Mouse (Mus musculus): ENCODE results near the gene Ptprr.

Gene Ptprr

GRCm38 (mm10) chr10:116115881-116116677 lies 98.1 kb downstream of the Ptprr start:
- intact Hi-C loops (cut with DNase I), result no loop called here

GRCm38 (mm10) chr10:116117060-116117459 lies 99.0 kb downstream of the Ptprr start:
- intact Hi-C loops (cut with DNase I), result no loop called here

GRCm38 (mm10) chr10:116121463-116121862 lies 103.5 kb downstream of the Ptprr start:
- intact Hi-C loops (cut with DNase I), result no loop called here

DNA sequence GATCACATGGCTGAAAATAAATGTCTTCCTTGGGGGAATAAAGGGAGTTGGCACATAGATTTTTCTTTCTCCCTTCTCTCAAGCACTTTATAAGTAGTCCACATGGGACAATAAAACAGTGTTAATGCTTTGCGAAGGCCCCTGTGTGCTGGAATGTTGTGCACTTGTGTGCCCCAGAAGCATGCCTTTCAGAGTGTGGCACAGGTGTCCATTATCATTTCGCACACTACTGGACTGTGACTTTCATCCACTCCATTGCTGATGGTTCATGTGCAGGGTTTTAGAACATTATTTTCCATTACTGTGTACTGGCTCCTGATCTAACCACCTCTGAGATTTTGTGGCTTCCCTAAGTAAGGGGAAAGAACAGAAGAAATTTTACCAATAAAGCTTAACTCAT lies 105.8 kb downstream of the Ptprr start:
- intact Hi-C loops (cut with DNase I), result no loop called here

- intact Hi-C loops (cut with DNase I), result no loop called here
These were observed 107.4 kb downstream of the Ptprr start for GRCm38 (mm10) chr10:116125364-116125763.

DNA sequence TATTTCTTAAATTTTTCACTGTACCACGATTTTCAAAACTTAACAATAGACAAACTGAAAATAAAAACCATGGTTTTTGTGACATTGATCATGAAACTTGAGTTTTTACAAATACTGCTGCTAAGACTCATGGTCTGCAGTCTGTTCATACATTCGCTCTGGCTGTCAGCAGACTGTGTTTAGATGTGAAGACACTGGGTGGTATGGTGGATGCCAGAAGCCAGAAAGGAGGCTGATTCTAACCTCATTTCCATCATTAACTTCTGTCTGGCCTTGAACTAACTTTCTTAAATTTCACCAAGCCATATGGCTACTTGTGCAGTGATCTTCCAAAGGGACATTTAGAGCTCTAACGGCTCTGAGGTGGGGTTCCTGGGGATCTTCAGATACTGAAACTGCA lies 112.4 kb downstream of the Ptprr start:
- intact Hi-C loops (cut with DNase I), result no loop called here

GRCm38 (mm10) chr10:116131223-116131622 lies 113.2 kb downstream of the Ptprr start:
- intact Hi-C loops (cut with DNase I), result no loop called here

GRCm38 (mm10) chr10:116132233-116132632 lies 114.2 kb downstream of the Ptprr start:
- intact Hi-C loops (cut with DNase I), result no loop called here

- intact Hi-C loops (cut with DNase I), result no loop called here
These were observed 117.2 kb downstream of the Ptprr start for GRCm38 (mm10) chr10:116135187-116135586.

- intact Hi-C loops (cut with DNase I), result no loop called here
These were observed 122.2 kb downstream of the Ptprr start for GRCm38 (mm10) chr10:116140226-116140625.

DNA sequence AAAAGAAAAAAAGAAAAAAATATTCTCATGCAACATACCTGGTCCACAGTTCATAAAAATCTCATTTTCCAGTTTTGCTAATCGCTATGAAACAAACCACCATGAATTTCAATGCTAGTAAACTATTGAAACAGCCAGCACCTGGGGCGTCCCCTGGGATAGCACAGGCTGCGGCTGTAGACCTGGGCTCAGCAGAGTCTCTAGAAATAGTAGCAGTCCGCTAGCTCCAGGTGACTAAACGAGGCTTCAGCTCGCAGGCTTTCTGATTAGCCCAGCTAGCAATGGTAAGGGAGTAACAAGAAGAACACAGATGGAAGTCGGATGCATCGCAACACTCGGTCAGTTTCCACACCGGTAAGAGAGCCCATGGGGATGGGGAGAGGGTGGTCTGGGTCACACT lies 125.7 kb downstream of the Ptprr start:
- intact Hi-C loops (cut with DNase I), result no loop called here

DNA sequence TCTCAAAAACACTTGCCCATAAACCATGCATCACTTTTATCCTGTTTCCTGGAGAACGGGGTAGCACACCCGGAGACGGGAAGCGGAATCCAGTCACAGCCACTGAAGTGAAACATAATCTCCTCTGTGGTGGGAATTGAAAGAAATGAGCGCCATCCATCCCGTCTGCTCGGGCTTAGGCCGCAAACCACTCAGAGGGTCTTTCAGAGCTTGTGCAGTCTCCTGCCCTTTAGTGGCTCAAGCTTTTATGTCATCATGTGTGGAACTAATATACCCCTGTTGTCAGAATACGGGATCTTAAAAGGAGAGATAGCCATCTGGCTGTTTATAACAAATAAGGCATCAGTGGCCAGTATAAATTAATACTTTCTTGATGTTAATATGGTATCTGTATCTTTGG lies 128.1 kb downstream of the Ptprr start:
- intact Hi-C loops (cut with DNase I), result no loop called here

DNA sequence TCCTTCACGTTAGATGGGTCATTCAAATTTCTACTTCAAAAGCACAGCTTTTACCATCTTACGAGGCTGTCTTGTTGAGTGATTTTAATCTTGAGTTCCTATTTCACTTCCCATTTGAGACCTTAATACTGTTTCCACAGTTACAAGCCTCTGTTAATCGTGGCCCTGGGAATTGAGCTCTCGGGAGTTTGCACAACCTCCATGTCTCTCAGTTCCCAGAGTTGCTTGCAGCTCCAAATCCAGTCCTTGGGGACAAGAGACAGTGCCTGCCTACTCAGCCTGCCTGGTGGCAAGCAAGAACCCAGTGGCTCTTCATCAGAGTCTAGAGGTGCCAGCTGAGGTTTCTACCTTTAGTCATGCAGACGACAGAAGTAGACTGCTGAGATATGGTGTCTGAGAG lies 136.7 kb downstream of the Ptprr start:
- intact Hi-C loops (cut with DNase I), result no loop called here

- intact Hi-C loops (cut with DNase I), result no loop called here
These were observed 138.7 kb downstream of the Ptprr start for GRCm38 (mm10) chr10:116156699-116157098.

GRCm38 (mm10) chr10:116162338-116162737 lies 144.3 kb downstream of the Ptprr start:
- intact Hi-C loops (cut with DNase I), result no loop called here

GRCm38 (mm10) chr10:116175324-116175883 lies 157.4 kb downstream of the Ptprr start:
- intact Hi-C loops (cut with DNase I), result no loop called here

DNA sequence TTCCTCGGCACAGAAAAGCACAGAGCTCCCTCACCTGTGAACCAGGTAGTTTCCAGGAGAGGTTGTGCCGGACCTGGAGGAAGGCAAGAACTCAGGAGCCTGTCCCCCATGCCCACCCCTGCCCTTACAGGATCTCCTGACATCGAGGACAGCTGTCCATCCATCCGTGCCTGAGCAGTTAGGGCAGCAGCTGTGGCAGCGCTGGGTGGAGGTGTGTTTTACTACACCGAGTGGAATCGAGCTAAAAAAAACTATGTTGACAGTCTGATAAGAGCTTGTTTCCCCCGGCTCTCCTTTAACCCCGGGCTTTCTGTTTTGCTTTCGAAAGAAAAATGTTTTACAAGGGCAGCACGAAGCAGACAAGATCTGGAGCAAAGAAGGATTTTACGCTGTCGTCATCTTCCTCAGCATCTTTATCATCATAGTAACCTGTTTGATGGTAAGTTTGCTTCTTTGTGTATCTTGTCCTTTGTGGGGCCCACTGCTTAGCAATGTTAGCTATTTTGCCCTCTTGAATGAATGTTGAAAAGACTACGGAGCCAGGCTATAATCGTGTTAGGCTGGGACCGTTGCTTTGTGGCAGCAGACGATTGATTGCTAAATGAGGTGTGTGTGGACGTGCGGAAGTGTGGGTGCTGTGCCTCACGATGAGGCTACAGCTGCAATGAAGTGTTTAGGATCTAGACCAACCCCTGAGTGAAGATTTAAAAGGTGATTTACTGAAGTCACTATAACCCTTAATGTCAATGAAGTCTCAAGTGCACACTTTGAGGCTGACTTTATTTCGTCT lies 159.6 kb downstream of the Ptprr start:
- intact Hi-C loops (cut with DNase I), result no loop called here

DNA sequence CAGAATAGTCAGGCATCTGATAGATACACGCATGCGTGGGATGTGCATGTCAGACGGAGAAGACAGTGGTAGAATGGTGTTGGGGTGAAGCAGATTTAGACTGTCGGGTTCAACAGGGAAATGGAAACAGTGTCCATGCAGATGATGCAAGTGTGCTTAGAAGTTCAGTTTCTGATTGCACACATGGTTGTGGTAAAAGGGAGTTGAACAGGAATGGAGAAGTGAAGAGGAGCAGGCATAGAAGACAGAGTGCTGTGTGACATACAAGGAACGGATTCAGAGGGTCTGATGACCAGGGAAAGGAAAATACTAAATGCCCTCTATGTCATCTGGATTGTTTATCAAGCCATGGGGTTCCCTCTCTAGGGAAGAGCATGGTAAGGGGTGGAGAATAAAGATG lies 163.2 kb downstream of the Ptprr start:
- intact Hi-C loops (cut with DNase I), result no loop called here

GRCm38 (mm10) chr10:116182221-116182620 lies 164.2 kb downstream of the Ptprr start:
- intact Hi-C loops (cut with DNase I), result no loop called here

DNA sequence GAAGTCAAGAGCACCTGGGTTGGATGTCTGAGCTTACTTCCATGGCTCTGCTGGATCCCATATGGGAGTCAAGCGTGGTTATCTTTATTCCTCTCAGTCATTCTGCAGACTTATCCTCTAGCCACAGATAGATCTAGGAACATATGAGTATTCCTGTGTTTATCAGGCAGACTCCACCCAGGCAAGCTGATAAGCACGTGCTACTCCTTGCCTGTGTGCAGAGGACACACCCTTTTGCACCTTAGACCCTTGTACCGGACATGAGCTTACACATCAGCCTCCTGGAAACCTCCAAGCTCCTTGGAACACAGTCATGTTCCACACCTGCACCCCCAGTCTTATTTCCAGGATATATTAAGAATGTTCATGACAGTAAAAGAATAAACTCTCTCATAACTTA lies 165.2 kb downstream of the Ptprr start:
- intact Hi-C loops (cut with DNase I), result no loop called here

DNA sequence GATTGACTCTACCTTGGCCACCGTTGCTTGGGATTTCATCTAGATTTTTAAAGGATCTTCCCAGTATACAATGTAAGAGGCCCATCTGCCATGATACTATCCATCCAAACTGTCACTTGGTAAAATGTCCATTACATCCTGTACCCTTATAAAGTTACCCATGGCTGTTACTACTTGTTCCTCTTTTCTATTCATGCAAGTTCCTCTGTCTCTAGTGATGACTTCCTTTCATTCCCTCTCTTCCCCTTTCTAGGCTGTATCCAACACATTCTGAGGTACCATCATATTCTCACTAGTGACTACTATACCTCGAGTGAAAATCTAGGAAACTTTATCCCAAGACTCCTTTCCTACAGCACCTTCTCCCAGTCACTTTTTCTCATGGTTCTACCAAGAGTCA lies 173.7 kb downstream of the Ptprr start:
- intact Hi-C loops (cut with DNase I), result no loop called here

GRCm38 (mm10) chr10:116192293-116192692 lies 174.3 kb downstream of the Ptprr start:
- intact Hi-C loops (cut with DNase I), result no loop called here

Data from adrenal gland (tissue).